Mouse (Mus musculus) limb, embryonic 13.5 days (tissue): ENCODE data around the gene Tas1r1. TPM values are rescaled to one million over a fixed set of nuclear protein-coding genes. Genes with fewer than 3 reads are reported as not detected.

Experiments
- ATAC-seq: fragments of 200-750 bp; cut with Nextera tagmentation; 2 replicates; pipeline ENCODE4 v1.8.0; 2017; ENCODE audit warnings: low read depth, moderate number of reproducible peaks, moderate TSS enrichment; ENCODE audit not compliant: low FRiP score
- H3K27ac ChIP-seq: fragments of 300-500 bp; sonication (generic); 2 replicates; pipeline ENCODE4 v1.5.1; 2015; ENCODE audit warnings: inconsistent platforms, mild to moderate bottlenecking, moderate library complexity
- H3K27me3 ChIP-seq: fragments of 300-500 bp; sonication (generic); 2 replicates; pipeline ENCODE4 v1.6.1; 2015; ENCODE audit warnings: mild to moderate bottlenecking, inconsistent platforms
- H3K36me3 ChIP-seq: fragments of 300-500 bp; sonication (generic); 2 replicates; pipeline ENCODE4 v1.6.1; 2015; ENCODE audit warnings: inconsistent platforms, mild to moderate bottlenecking, moderate library complexity
- H3K4me1 ChIP-seq: fragments of 300-500 bp; sonication (generic); 2 replicates; pipeline ENCODE4 v1.6.1; 2015; ENCODE audit warnings: inconsistent platforms
- H3K4me2 ChIP-seq: fragments of 300-500 bp; sonication (generic); replicated peaks from 2 replicates; pipeline ENCODE4 v1.6.1; 2015; ENCODE audit warnings: inconsistent platforms, mild to moderate bottlenecking, moderate library complexity
- H3K4me3 ChIP-seq: fragments of 300-500 bp; sonication (generic); 2 replicates; pipeline ENCODE4 v1.5.1; 2015; ENCODE audit warnings: moderate library complexity, mild to moderate bottlenecking, inconsistent platforms
- H3K9ac ChIP-seq: fragments of 300-500 bp; sonication (generic); 2 replicates; pipeline ENCODE4 v1.6.1; 2015; ENCODE audit warnings: mild to moderate bottlenecking, inconsistent platforms
- H3K9me3 ChIP-seq: fragments of 300-500 bp; sonication (generic); 2 replicates; pipeline ENCODE4 v1.6.1; 2016; ENCODE audit warnings: inconsistent platforms
- WGBS: fragments of 180-500 bp; shearing (Covaris S2); methylation state at CpG from one replicate; pipeline ENCODE4 v1.1.7; 2015; 5-methylcytosine and 5-hydroxymethylcytosine counted together
- polyA plus RNA-seq: library from polyadenylated mRNA; unstranded; fragments of >200 nt; fragmentation: Nextera tagmentation; extraction: Ambion mirVana; gene quantifications from 2 replicates; pipeline ENCODE4 v1.2.1, GENCODE M21; 2015

The Tas1r1 gene
- 1.3 TPM in 2 replicates for polyA plus RNA-seq

GRCm38 (mm10) chr4:152038225-152038984 is at the start of gene Tas1r1:
TSS of gene Tas1r1 (minus strand) at chr4:152038568.
- H3K9me3 ChIP-seq = no peaks in the 10 kb centered on the region
- peak within 1 kb of the TSS; percentile 99 for H3K4me2 ChIP-seq
- 42% methylated on average over 10 of the region's 10 CpGs for WGBS
- H3K4me1 ChIP-seq = peaks cover 21% of the 10 kb centered on the region
- peak; percentile 45; the same call in 1 of the 2 replicates for ATAC-seq
- H3K4me3 ChIP-seq = peak within 1 kb of the TSS; percentile 100
- no peaks in the 10 kb centered on the region for H3K27me3 ChIP-seq
- no peak within 1 kb of the TSS for H3K27ac ChIP-seq
- H3K9ac ChIP-seq = peak within 1 kb of the TSS; percentile 95
- peaks cover 26% of the 10 kb centered on the region for H3K36me3 ChIP-seq

DNA sequence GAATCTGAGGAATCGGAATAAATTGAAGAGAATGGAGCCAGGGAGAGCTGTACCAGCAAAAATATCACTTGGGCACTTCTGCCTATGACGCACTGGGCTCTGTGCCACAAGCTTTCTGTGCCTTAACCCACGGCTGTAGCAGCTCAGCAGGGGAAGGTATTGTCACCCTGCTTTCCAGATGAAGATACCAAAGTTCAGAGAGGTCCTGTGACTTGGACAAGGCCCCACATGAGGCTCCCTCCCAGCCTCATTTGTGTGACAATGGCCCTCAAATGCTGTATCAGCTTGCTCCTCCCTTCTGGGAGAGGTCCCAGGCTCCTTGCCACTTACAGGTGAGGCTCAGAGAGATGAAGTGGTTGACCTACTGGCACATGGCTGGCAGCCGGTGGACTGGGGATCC is 49.8 kb upstream of the Tas1r1 start:
- Histone ChIP-seq H3K9me3 (0 out of 2 replicates have a peak, but pooled peaks cover 4% of the 10 kb centered on the region), H3K27ac (no peak overlapping the region), H3K4me3 (peak overlapping the region; percentile 83; the same call in 1 of the 2 replicates), H3K36me3 (peaks cover 11% of the 10 kb centered on the region; the same call in 1 of the 2 replicates), H3K9ac (peak overlapping the region; percentile 55), H3K4me1 (peaks cover 35% of the 10 kb centered on the region), H3K4me2 (peak overlapping the region; percentile 90), H3K27me3 (no peaks in the 10 kb centered on the region)
- 44% methylated on average over 4 of the region's 4 CpGs for WGBS
- no peak for ATAC-seq

DNA sequence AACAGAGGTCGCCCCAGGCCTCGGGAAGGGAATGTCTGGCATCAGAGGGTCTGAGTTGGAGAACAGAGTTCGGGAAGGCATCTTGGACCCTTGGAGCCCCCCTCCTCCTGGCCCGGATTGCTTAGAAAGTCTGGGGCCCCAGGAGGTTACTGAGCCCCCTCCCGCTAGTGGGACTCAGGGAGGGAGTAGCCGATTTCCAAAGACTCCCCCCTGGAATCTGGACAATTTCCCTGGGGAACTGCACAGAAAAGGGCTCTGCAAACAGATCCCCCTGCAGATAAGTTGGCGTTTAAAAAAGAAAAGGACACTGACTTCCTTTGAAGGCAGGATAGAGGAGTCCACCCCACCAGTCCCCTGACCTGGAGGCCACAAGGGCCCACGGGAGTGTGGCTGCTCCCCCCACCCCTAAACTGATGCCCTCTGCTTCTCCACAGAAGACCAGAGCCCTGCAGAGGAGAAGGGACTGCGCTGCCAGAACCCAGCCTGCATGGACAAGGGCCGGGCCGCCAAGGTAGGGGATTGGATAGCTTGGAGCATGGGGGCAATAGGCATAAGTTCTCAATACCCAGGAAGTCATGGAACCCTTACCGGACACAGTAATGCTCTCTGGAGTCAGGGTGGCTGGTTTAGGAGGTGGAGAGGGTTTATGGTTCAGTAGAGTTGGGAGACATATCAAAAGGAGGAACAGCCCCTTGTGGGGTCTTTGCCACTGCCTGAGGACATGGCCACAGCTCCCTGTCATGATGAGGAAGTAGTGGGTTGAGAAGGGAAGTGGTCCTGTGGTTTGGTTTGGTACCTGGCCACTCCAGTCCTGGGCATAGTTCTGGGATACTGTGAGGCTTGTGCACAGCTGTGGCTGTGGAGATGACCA is 49.1 kb upstream of the Tas1r1 start:
- Histone ChIP-seq H3K9ac (peak overlapping the region; percentile 89), H3K4me3 (peak overlapping the region; percentile 83), H3K4me2 (peak overlapping the region; percentile 90), H3K9me3 (0 out of 2 replicates have a peak, but pooled peaks cover 4% of the 10 kb centered on the region), H3K27ac (peak overlapping the region; percentile 58), H3K27me3 (no peaks in the 10 kb centered on the region), H3K4me1 (peaks cover 28% of the 10 kb centered on the region), H3K36me3 (peaks cover 11% of the 10 kb centered on the region; the same call in 1 of the 2 replicates)
- ATAC-seq = no peak
- 5% methylated on average over 12 of the region's 12 CpGs for WGBS

DNA sequence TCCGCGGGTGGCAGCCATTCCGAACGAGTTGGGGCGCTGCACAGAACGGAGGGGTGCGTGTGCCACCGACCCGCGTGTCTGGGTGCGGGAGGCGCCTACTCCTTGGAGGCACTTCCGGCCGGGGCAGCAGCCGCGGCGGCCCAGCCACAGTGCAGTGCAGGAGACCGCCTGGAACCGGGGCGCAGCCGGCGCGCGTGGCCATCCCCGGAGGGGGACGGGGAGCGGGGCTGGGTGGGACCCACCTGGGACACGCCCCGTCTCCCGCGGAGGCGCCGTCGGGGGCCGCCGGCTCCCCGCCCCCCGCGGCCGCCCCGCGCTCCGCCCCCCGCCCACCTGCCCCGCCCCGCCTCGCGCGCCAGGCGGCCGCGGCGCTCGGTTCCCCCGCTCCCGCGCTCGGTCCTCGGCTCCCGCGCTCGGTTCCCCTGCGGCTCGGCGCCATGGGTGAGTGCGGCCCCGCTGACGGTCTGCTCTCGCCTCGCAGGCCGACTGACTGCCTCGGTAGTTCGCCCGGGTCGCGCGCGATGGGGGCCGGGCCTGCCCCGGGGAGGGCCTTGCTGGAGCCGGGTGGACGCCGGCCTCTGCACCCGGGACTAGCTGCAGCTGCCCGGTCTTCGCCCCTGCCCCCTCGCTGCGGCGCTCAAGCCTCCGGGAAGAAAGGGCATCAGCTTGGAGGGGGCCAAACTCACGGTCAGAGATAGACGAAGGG is 48.3 kb upstream of the Tas1r1 start:
- Histone ChIP-seq H3K9ac (peak overlapping the region; percentile 89), H3K36me3 (peaks cover 11% of the 10 kb centered on the region; the same call in 1 of the 2 replicates), H3K4me1 (peaks cover 24% of the 10 kb centered on the region), H3K4me3 (peak overlapping the region; percentile 83), H3K27ac (peak overlapping the region; percentile 58), H3K9me3 (0 out of 2 replicates have a peak, but pooled peaks cover 4% of the 10 kb centered on the region), H3K27me3 (no peaks in the 10 kb centered on the region), H3K4me2 (peak overlapping the region; percentile 90)
- WGBS = 0% methylated on average over 54 of the region's 92 CpGs
- peak; percentile 88 for ATAC-seq

- no peak for ATAC-seq
- Histone ChIP-seq H3K9ac (no peak overlapping the region), H3K9me3 (0 out of 2 replicates have a peak, but pooled peaks cover 4% of the 10 kb centered on the region), H3K4me1 (peaks cover 21% of the 10 kb centered on the region), H3K4me3 (no peak overlapping the region), H3K27me3 (no peaks in the 10 kb centered on the region), H3K36me3 (peaks cover 9% of the 10 kb centered on the region; the same call in 1 of the 2 replicates), H3K4me2 (no peak overlapping the region), H3K27ac (no peak overlapping the region)
- 87% methylated on average over 7 of the region's 7 CpGs for WGBS
Observed at GRCm38 (mm10) chr4:152084616-152085015, 46.2 kb upstream of the Tas1r1 start.

- Histone ChIP-seq H3K27ac (no peak overlapping the region), H3K36me3 (0 out of 2 replicates have a peak, but pooled peaks cover under 1% of the 10 kb centered on the region), H3K27me3 (no peaks in the 10 kb centered on the region), H3K9me3 (0 out of 2 replicates have a peak, but pooled peaks cover 4% of the 10 kb centered on the region), H3K4me2 (no peak overlapping the region), H3K4me1 (peaks cover 17% of the 10 kb centered on the region), H3K4me3 (no peak overlapping the region), H3K9ac (no peak overlapping the region)
- WGBS = 64% methylated on average over 7 of the region's 7 CpGs
- ATAC-seq = no peak
Observed at GRCm38 (mm10) chr4:152083611-152084220, 45.3 kb upstream of the Tas1r1 start.

GRCm38 (mm10) chr4:152079931-152080330 is 41.6 kb upstream of the Tas1r1 start:
- Histone ChIP-seq H3K36me3 (no peaks in the 10 kb centered on the region), H3K4me1 (no peaks in the 10 kb centered on the region), H3K27me3 (no peaks in the 10 kb centered on the region), H3K9ac (no peak overlapping the region), H3K4me3 (no peak overlapping the region), H3K27ac (no peak overlapping the region), H3K9me3 (no peaks in the 10 kb centered on the region), H3K4me2 (no peak overlapping the region)
- WGBS = 60% methylated on average over 7 of the region's 7 CpGs
- ATAC-seq = no peak

DNA sequence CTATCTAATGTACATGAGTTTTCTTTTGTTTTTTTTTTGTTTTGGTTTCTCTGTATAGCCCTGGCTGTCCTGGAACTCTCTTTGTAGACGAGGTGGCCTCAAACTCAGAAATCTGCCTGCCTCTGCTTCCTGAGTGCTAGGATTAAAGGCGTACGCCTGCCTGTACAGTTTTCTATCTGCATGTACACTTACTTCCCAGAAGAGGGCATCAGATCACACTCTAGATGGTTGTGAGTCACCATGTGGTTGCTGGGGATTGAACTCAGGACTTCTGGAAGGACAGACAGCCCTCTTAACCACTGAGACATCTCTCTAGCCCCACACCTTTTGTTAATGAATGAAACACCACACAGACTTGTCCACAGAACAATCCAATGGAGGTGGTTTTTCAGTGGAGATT is 40.9 kb upstream of the Tas1r1 start:
- 90% methylated on average over 3 of the region's 3 CpGs for WGBS
- Histone ChIP-seq H3K9me3 (no peaks in the 10 kb centered on the region), H3K4me1 (no peaks in the 10 kb centered on the region), H3K36me3 (no peaks in the 10 kb centered on the region), H3K27ac (no peak overlapping the region), H3K27me3 (no peaks in the 10 kb centered on the region), H3K9ac (no peak overlapping the region), H3K4me3 (no peak overlapping the region), H3K4me2 (no peak overlapping the region)
- ATAC-seq = no peak

GRCm38 (mm10) chr4:152078105-152078530 is 39.8 kb upstream of the Tas1r1 start:
- WGBS = 85% methylated on average over 10 of the region's 10 CpGs
- Histone ChIP-seq H3K4me2 (no peak overlapping the region), H3K36me3 (no peaks in the 10 kb centered on the region), H3K27ac (no peak overlapping the region), H3K4me3 (no peak overlapping the region), H3K9me3 (no peaks in the 10 kb centered on the region), H3K27me3 (no peaks in the 10 kb centered on the region), H3K4me1 (no peaks in the 10 kb centered on the region), H3K9ac (no peak overlapping the region)
- no peak for ATAC-seq

DNA sequence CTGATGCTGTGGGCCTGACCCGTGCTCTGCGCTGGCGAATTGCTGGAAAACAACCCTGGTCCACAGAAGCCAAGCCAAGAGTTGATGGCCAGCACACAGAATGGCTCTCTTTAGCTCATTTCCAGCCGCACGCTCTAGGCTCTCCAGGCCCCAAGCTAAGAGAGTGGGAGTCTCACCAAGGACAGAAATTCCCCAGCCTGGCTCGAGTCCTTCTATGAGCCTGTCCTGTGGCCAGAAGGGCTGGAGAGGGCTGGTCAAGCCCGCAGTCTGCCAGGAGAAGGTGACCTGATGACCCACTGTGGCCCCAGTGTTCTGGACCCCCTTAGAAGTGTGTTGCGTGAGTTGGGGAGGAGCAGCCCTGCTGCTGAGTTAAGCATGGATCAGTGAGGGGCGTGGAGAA is 38.8 kb upstream of the Tas1r1 start:
- no peak overlapping the region for H3K4me3 ChIP-seq
- H3K27me3 ChIP-seq = no peaks in the 10 kb centered on the region
- H3K36me3 ChIP-seq = no peaks in the 10 kb centered on the region
- peaks cover 7% of the 10 kb centered on the region for H3K4me1 ChIP-seq
- H3K9ac ChIP-seq = no peak overlapping the region
- no peaks in the 10 kb centered on the region for H3K9me3 ChIP-seq
- H3K27ac ChIP-seq = no peak overlapping the region
- 84% methylated on average over 9 of the region's 9 CpGs for WGBS
- no peak overlapping the region for H3K4me2 ChIP-seq
- no peak for ATAC-seq

DNA sequence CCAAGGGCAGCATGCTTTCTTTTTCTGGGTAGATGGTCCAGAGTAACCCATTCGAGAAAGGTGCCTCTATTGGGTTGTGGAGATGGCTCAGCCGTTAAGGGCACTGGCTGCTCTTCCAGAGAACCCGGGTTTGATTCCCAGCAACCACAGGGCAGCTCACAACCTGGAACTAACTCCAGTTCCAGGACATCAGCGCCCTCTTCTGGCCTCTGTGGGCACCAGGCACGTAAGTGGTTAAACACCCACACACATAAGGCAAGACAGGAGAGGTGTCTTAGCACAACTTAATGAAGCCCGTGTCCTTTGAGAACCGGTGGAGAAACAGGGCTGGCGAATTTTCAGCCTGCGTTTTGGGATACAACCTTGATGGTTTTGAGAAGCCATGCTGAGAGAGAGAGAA is 36.2 kb upstream of the Tas1r1 start:
- ATAC-seq = no peak
- H3K9ac ChIP-seq = no peak overlapping the region
- H3K4me1 ChIP-seq = peaks cover 18% of the 10 kb centered on the region
- no peaks in the 10 kb centered on the region for H3K36me3 ChIP-seq
- H3K4me2 ChIP-seq = no peak overlapping the region
- WGBS = 82% methylated on average over 9 of the region's 9 CpGs
- no peaks in the 10 kb centered on the region for H3K27me3 ChIP-seq
- H3K27ac ChIP-seq = no peak overlapping the region
- no peaks in the 10 kb centered on the region for H3K9me3 ChIP-seq
- no peak overlapping the region for H3K4me3 ChIP-seq
